Mouse (Mus musculus): ENCODE results near the gene Grin2b. TPM values are rescaled to one million over a fixed set of nuclear protein-coding genes. Genes with fewer than 3 reads are reported as not detected.
"Not testable (repeated sequence)": the region's sequence is repeated elsewhere in the genome, so short reads cannot be mapped to it uniquely, and the experiment has no call there.

The Grin2b gene
- polyA plus RNA-seq, 1 experiment from 2014 or later: 0.04 TPM

DNA sequence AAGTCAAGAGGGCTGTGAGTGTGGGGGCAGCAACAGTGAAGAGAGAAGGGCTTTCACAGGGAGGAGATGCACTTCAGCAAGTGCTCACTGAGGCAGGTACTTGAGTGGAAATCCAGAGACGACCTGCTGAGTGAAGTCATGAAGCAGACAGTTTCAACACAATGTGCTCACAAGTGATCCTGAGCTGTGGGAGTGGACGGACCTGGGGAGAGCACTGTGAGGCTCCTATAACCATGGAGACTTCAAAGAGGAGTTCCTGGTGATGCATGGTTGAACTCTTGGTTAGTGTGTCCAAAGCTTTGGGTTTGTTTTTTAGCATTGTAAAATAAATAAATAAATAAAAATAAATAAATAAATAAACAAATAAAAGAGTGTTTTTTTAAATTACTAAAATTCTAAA lies 489.1 kb downstream of the Grin2b start:
- ATAC-seq (replicated peaks; ENCODE audit: low FRiP score): no peak
- no peaks in the 10 kb centered on the region for H3K4me1 ChIP-seq (replicated peaks; ENCODE audit: control insufficient read depth, insufficient read depth, low read length)
- H3K4me2 ChIP-seq: no peak overlapping the region
- H3K9ac ChIP-seq (ENCODE audit: low read depth, low read length): no peak overlapping the region
- no peak overlapping the region for H3K4me3 ChIP-seq (ENCODE audit: low read depth, low read length)
- WGBS: 70% methylated on average over 2 of the region's 2 CpGs
- no peaks in the 10 kb centered on the region for H3K36me3 ChIP-seq (ENCODE audit: control insufficient read depth, insufficient read depth, low read length)
- DNase-seq (ENCODE audit: low spot score): no peak
- H3K27ac ChIP-seq (ENCODE audit: low read depth, low read length): no peak overlapping the region
- no peaks in the 10 kb centered on the region for H3K27me3 ChIP-seq (replicated peaks; ENCODE audit: control insufficient read depth, insufficient read depth, low read length)
- H3K9me3 ChIP-seq (ENCODE audit: control insufficient read depth, low read length): no peaks in the 10 kb centered on the region

- WGBS: 84% methylated on average over 4 of the region's 4 CpGs
- not testable (repeated sequence) for H3K9me3 ChIP-seq (ENCODE audit: control insufficient read depth, low read length); DNase-seq (ENCODE audit: low spot score)
Measured at GRCm38 (mm10) chr6:135681423-135681822, 491.9 kb downstream of the Grin2b start.

GRCm38 (mm10) chr6:135680105-135680710 lies 493.1 kb downstream of the Grin2b start:
- no peak overlapping the region for H3K4me2 ChIP-seq
- DNase-seq (ENCODE audit: low spot score) (no peak), ATAC-seq (replicated peaks; ENCODE audit: low FRiP score) (no peak)
- 83% methylated on average over 14 of the region's 14 CpGs for WGBS
- H3K27me3 ChIP-seq (replicated peaks; ENCODE audit: control insufficient read depth, insufficient read depth, low read length): no peaks in the 10 kb centered on the region
- H3K4me3 ChIP-seq (ENCODE audit: low read depth, low read length): no peak overlapping the region
- H3K27ac ChIP-seq (ENCODE audit: low read depth, low read length): no peak overlapping the region
- H3K4me1 ChIP-seq (replicated peaks; ENCODE audit: control insufficient read depth, insufficient read depth, low read length): no peaks in the 10 kb centered on the region
- H3K9me3 ChIP-seq (ENCODE audit: control insufficient read depth, low read length): no peaks in the 10 kb centered on the region
- no peak overlapping the region for H3K9ac ChIP-seq (ENCODE audit: low read depth, low read length)
- H3K36me3 ChIP-seq (ENCODE audit: control insufficient read depth, insufficient read depth, low read length): no peaks in the 10 kb centered on the region

More at GRCm38 (mm10) chr6:135681423-135681822, 491.9 kb downstream of the Grin2b start:
- H3K9ac ChIP-seq (ENCODE audit: low read depth, low read length); ATAC-seq (replicated peaks; ENCODE audit: low FRiP score); H3K4me1 ChIP-seq (replicated peaks; ENCODE audit: control insufficient read depth, insufficient read depth, low read length); H3K36me3 ChIP-seq (ENCODE audit: control insufficient read depth, insufficient read depth, low read length); H3K4me2 ChIP-seq; H3K27me3 ChIP-seq (replicated peaks; ENCODE audit: control insufficient read depth, insufficient read depth, low read length); H3K4me3 ChIP-seq (ENCODE audit: low read depth, low read length); H3K27ac ChIP-seq (ENCODE audit: low read depth, low read length): not testable (repeated sequence)

GRCm38 (mm10) chr6:135674380-135674779 lies 498.9 kb downstream of the Grin2b start:
- Histone ChIP-seq H3K9ac (ENCODE audit: low read depth, low read length) (no peak overlapping the region), H3K4me1 (replicated peaks; ENCODE audit: control insufficient read depth, insufficient read depth, low read length) (no peaks in the 10 kb centered on the region), H3K4me3 (ENCODE audit: low read depth, low read length) (no peak overlapping the region), H3K27ac (ENCODE audit: low read depth, low read length) (no peak overlapping the region), H3K9me3 (ENCODE audit: control insufficient read depth, low read length) (no peaks in the 10 kb centered on the region), H3K27me3 (replicated peaks; ENCODE audit: control insufficient read depth, insufficient read depth, low read length) (no peaks in the 10 kb centered on the region), H3K36me3 (ENCODE audit: control insufficient read depth, insufficient read depth, low read length) (no peaks in the 10 kb centered on the region), H3K4me2 (no peak overlapping the region)
- 37% methylated on average over 4 of the region's 4 CpGs for WGBS
- DNase-seq (ENCODE audit: low spot score) (no peak), ATAC-seq (replicated peaks; ENCODE audit: low FRiP score) (no peak)

DNA sequence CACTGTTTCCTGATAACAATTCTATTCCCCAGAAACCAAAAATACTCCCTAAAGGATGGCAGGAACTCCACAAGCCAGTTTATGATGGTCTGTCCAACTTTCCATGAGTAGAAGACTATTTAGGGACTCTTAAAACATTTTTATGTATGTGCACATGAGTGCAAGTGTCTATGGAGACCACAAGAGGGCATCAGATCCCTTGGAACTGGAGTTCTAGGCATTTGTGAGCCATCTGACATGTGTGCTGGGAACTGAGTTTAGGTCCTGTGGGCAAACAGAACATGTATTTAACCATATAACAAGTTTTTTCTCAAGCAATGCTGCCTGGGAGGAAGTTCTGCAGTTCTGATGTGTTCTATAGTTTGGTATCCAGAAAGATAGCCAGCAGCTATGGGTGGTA lies 501.3 kb downstream of the Grin2b start:
- H3K9ac ChIP-seq (ENCODE audit: low read depth, low read length): no peak overlapping the region
- no peak for DNase-seq (ENCODE audit: low spot score)
- H3K4me1 ChIP-seq (replicated peaks; ENCODE audit: control insufficient read depth, insufficient read depth, low read length): no peaks in the 10 kb centered on the region
- no peak overlapping the region for H3K4me2 ChIP-seq
- H3K27ac ChIP-seq (ENCODE audit: low read depth, low read length): no peak overlapping the region
- no peaks in the 10 kb centered on the region for H3K27me3 ChIP-seq (replicated peaks; ENCODE audit: control insufficient read depth, insufficient read depth, low read length)
- H3K4me3 ChIP-seq (ENCODE audit: low read depth, low read length): no peak overlapping the region
- H3K9me3 ChIP-seq (ENCODE audit: control insufficient read depth, low read length): no peaks in the 10 kb centered on the region
- no peak for ATAC-seq (replicated peaks; ENCODE audit: low FRiP score)
- H3K36me3 ChIP-seq (ENCODE audit: control insufficient read depth, insufficient read depth, low read length): no peaks in the 10 kb centered on the region

Small RNA genes within 50 kb of the gene (microRNA-seq; reads per million reads assigned to microRNA genes)
- gene Gm22892 (ENCODE audit: borderline number of aligned reads): not detected

Other genes with a start within 250 kb of the Grin2b start
- gene Gm8994, start 154.0 kb upstream of the Grin2b start, polyA plus RNA-seq (2014; fragmentation: Nextera tagmentation; extraction: Ambion mirVana): not detected in 2 replicates
- gene E330021D16Rik, start 242.1 kb upstream of the Grin2b start, polyA plus RNA-seq (2014; fragmentation: Nextera tagmentation; extraction: Ambion mirVana): not detected in 2 replicates